Mouse (Mus musculus) megakaryocyte-erythroid progenitor cell, adult 5-6 weeks (primary cell): ENCODE results near the gene Cnp. TPM values are rescaled to one million over a fixed set of nuclear protein-coding genes. Genes with fewer than 3 reads are reported as not detected.
"Not testable (repeated sequence)": the region's sequence is repeated elsewhere in the genome, so short reads cannot be mapped to it uniquely, and the experiment has no call there.

Experiments
- ATAC-seq: replicated peaks from 2 replicates; pipeline ENCODE4 v1.8.0; 2016; ENCODE audit warnings: mild to moderate bottlenecking, inconsistent platforms; ENCODE audit not compliant: severe bottlenecking, poor library complexity, low FRiP score, low TSS enrichment
- total RNA-seq, 2 experiments: library from RNA; stranded (forward) in 1 of 2; stranded (reverse) in 1 of 2; fragments of 200-1000, 215-1000 nt in 1 of 2; fragments of >200 nt in 1 of 2; fragmentation: Nextera tagmentation in 1 of 2; gene quantifications; 2 replicates each; pipeline ENCODE4 v1.2.3; 2014 to 2017

Gene Cnp
- total RNA-seq, 2 experiments from 2014 or later = 44.2 to 57.0 TPM

DNA sequence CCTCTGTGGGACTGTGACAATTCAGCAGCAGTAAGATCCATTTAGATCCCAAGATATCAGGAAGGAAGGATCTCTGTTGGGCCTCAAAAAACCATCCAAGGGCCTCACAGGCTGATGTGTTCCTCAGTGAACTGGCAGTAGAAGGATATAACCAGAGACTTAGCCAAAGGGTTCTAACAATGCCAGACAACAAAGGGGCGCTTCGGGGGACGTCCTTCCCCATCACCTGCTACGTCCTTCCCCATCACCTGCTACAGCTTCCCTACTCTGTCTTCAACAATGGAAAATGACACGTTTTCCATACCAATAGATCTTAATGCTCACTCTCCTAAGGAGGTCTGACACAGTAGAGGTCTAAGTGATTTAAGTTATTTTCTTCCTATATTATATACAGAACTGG, 41.6 kb downstream of the Cnp start:
- ATAC-seq = no peak

GRCm38 (mm10) chr11:100616836-100617235, 42.1 kb downstream of the Cnp start:
- not testable (repeated sequence) for ATAC-seq

- no peak for ATAC-seq
Observed at GRCm38 (mm10) chr11:100617480-100617879, 42.8 kb downstream of the Cnp start.

- peak; percentile 64 for ATAC-seq
Observed at GRCm38 (mm10) chr11:100618761-100619484, 44.2 kb downstream of the Cnp start, which contains the start of gene Nkiras2. Nkiras2 (plus strand) TSS chr11:100619244.

- peak; percentile 86 for ATAC-seq
Observed at GRCm38 (mm10) chr11:100619485-100619975, 44.8 kb downstream of the Cnp start.

DNA sequence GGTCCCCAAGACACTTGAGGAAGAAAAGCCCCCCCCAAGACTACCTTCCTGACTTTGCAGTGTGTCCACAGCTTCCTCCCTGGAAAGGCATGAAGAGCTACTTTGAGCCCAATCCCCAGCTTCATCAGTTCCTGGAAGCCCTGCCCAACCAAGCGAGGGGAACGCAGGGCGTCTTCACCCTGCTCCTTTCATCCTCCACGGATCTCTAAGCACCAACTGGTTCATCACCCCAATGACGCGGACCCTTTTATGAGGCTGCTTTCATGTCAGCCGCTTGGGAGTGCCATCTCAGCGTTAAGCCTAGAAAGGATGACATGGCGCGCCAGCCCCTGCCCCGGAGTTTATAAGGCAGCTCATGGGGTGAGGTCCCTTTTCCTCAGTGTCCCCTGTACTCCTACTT, 45.3 kb downstream of the Cnp start, which contains the start of gene Dnajc7:
Gene Dnajc7, minus strand, starts transcription at position 187 of the 400 bp plus-strand sequence.
- ATAC-seq = no peak

- peak; percentile 69 for ATAC-seq
Observed at GRCm38 (mm10) chr11:100622714-100623113, 48.0 kb downstream of the Cnp start.

DNA sequence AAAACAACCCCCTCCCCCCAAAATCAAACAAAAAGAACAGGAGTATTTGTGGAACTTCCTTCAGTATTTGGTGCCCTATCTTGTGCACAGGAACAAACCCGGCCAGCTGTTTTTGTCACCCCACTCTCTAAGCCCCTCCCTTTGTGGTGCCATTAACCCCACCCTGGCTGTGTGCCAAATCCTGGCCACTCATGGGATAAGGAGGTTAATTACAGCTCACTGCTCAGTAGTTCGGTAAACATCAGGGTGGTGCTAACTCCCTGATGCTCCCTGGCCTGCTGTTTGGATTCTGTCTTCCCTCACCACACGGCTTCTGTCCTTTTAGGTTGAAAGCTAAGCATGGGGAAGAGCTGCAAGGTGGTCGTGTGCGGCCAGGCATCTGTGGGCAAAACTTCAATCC, 49.2 kb downstream of the Cnp start:
- no peak for ATAC-seq

DNA sequence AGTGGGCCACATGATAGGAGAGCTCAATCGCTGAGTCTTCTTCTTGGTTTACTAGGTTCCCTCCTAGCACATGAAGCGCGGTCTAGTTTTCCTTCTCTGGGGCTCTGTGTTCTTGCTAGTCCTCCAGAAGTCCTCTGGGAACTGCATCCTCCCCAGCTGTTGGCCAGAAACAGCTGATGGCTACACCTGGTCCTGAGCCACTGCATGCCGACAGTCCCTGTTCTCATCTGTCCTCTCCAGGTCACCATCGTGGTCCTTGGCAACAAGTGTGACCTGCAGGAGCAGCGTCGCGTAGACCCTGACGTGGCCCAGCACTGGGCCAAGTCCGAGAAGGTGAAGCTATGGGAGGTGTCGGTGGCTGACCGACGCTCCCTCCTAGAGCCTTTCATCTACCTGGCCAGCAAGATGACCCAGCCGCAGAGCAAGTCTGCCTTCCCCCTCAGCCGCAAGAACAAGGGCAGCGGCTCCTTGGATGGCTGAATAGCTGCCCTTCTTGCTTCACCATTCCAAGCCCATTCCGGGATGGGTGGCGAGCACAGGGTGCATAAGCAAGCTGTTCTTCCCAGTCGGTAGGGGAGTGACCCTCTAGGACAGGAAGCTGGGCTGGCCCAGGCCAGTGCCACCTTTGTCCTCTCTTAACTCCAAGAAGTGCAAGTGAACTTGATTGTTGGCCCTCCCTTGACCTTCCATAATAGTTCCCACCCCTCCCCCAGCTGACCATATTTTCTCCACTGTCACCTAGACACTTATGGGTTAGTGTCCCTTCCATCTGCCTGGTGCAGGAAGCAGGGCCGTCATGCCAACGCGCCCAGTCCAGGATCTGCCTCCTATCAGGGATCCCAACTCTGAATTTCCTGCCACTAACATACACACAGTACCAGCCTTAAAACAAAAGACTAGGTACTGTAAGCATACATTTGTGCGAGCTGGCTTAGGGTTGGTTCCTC, 51.3 kb downstream of the Cnp start:
- ATAC-seq = no peak

- peak; percentile 72 for ATAC-seq
Observed at GRCm38 (mm10) chr11:100626701-100627195, 52.0 kb downstream of the Cnp start.

GRCm38 (mm10) chr11:100628056-100628455, 53.4 kb downstream of the Cnp start:
- peak; percentile 41 for ATAC-seq

DNA sequence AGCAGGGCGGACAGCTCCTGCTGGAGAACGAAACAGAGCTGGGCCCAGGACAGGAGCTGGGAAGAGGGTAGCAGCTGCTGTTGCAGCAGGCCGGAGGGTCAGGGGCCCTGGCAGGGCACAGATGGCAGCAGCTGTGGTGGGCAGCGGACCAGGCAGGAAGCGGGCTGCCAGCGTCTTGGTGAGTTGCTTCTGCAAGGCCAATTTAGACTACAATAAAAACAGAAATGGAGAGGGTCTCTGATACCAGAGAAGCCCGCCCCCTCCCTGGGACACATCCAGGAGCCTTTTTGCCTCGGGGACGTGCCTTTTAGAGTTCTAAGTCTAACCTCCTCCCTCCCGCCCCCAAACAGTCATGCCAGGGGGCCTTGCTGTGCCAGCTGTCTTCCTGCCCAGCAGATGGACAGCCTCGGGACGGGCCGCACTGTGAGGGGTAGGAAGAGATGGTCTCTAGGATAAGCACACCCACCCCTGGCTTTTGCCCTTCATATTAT, 54.2 kb downstream of the Cnp start:
- no peak for ATAC-seq

- ATAC-seq = no peak
Observed at GRCm38 (mm10) chr11:100634530-100634929, 59.8 kb downstream of the Cnp start.

- peak; percentile 64 for ATAC-seq
Observed at GRCm38 (mm10) chr11:100640159-100640906, 65.6 kb downstream of the Cnp start.

Other genes with a start within 250 kb of the Cnp start
- gene Gast, start 240.5 kb upstream of the Cnp start, total RNA-seq (2014; fragmentation: Nextera tagmentation) = not detected in 2 replicates
- gene Gast, start 240.5 kb upstream of the Cnp start, total RNA-seq (2017) = not detected in 2 replicates
- not detected in 2 replicates for gene Hap1, start 218.8 kb upstream of the Cnp start, total RNA-seq (2014; fragmentation: Nextera tagmentation)
- gene Hap1, start 218.8 kb upstream of the Cnp start, total RNA-seq (2017) = not detected in 2 replicates
- gene Jup, start 177.1 kb upstream of the Cnp start, total RNA-seq (2014; fragmentation: Nextera tagmentation) = 0.40 and 0.81 TPM in 2 replicates
- 0.52 and 0.80 TPM in 2 replicates for gene Jup, start 177.1 kb upstream of the Cnp start, total RNA-seq (2017)
- 1.0 TPM in 1 of 2 replicates, not detected in the other for gene P3h4, start 160.1 kb upstream of the Cnp start, total RNA-seq (2014; fragmentation: Nextera tagmentation)
- gene P3h4, start 160.1 kb upstream of the Cnp start, total RNA-seq (2017) = 0.08 and 0.33 TPM in 2 replicates
- not detected in 2 replicates for gene Fkbp10, start 159.2 kb upstream of the Cnp start, total RNA-seq (2014; fragmentation: Nextera tagmentation)
- 0.53 TPM in 1 of 2 replicates, not detected in the other for gene Fkbp10, start 159.2 kb upstream of the Cnp start, total RNA-seq (2017)
- gene Nt5c3b, start 133.1 kb upstream of the Cnp start, total RNA-seq (2014; fragmentation: Nextera tagmentation) = 35.7 and 54.2 TPM in 2 replicates
- gene Nt5c3b, start 133.1 kb upstream of the Cnp start, total RNA-seq (2017) = 25.9 and 33.8 TPM in 2 replicates
- 2.6 TPM in 1 of 2 replicates, not detected in the other for gene Klhl10, start 133.0 kb upstream of the Cnp start, total RNA-seq (2014; fragmentation: Nextera tagmentation)
- 1.6 TPM in 1 of 2 replicates, not detected in the other for gene Klhl10, start 133.0 kb upstream of the Cnp start, total RNA-seq (2017)
- 10.8 and 14.8 TPM in 2 replicates for gene Klhl11, start 102.2 kb upstream of the Cnp start, total RNA-seq (2014; fragmentation: Nextera tagmentation)
- gene Klhl11, start 102.2 kb upstream of the Cnp start, total RNA-seq (2017) = 27.9 and 40.8 TPM in 2 replicates
- 99.9 and 114 TPM in 2 replicates for gene Acly, start 46.9 kb upstream of the Cnp start, total RNA-seq (2014; fragmentation: Nextera tagmentation)
- 90.6 and 112 TPM in 2 replicates for gene Acly, start 46.9 kb upstream of the Cnp start, total RNA-seq (2017)
- gene Ttc25, start 29.3 kb upstream of the Cnp start, total RNA-seq (2014; fragmentation: Nextera tagmentation) = not detected in 2 replicates
- gene Ttc25, start 29.3 kb upstream of the Cnp start, total RNA-seq (2017) = not detected in 2 replicates
- gene Nkiras2, start 44.3 kb downstream of the Cnp start, total RNA-seq (2014; fragmentation: Nextera tagmentation) = 14.2 and 14.9 TPM in 2 replicates
- 4.2 and 11.2 TPM in 2 replicates for gene Nkiras2, start 44.3 kb downstream of the Cnp start, total RNA-seq (2017)
- 133 and 176 TPM in 2 replicates for gene Dnajc7, start 45.3 kb downstream of the Cnp start, total RNA-seq (2014; fragmentation: Nextera tagmentation)
- gene Dnajc7, start 45.3 kb downstream of the Cnp start, total RNA-seq (2017) = 139 and 147 TPM in 2 replicates
- gene Zfp385c, start 117.6 kb downstream of the Cnp start, total RNA-seq (2014; fragmentation: Nextera tagmentation) = not detected in 2 replicates
- gene Zfp385c, start 117.6 kb downstream of the Cnp start, total RNA-seq (2017) = not detected in 2 replicates
- 14.2 and 16.4 TPM in 2 replicates for gene Dhx58, start 129.4 kb downstream of the Cnp start, total RNA-seq (2014; fragmentation: Nextera tagmentation)
- 11.8 and 12.9 TPM in 2 replicates for gene Dhx58, start 129.4 kb downstream of the Cnp start, total RNA-seq (2017)
- gene Kat2a, start 137.6 kb downstream of the Cnp start, total RNA-seq (2014; fragmentation: Nextera tagmentation) = 60.8 and 61.6 TPM in 2 replicates
- gene Kat2a, start 137.6 kb downstream of the Cnp start, total RNA-seq (2017) = 15.2 and 30.5 TPM in 2 replicates
- not detected in 2 replicates for gene Hspb9, start 138.9 kb downstream of the Cnp start, total RNA-seq (2014; fragmentation: Nextera tagmentation)
- gene Hspb9, start 138.9 kb downstream of the Cnp start, total RNA-seq (2017) = not detected in 2 replicates
- 77.5 and 147 TPM in 2 replicates for gene Rab5c, start 163.3 kb downstream of the Cnp start, total RNA-seq (2014; fragmentation: Nextera tagmentation)
- gene Rab5c, start 163.3 kb downstream of the Cnp start, total RNA-seq (2017) = 81.5 and 95.4 TPM in 2 replicates
- gene Kcnh4, start 185.0 kb downstream of the Cnp start, total RNA-seq (2014; fragmentation: Nextera tagmentation) = 0.57 TPM in 1 of 2 replicates, not detected in the other
- gene Kcnh4, start 185.0 kb downstream of the Cnp start, total RNA-seq (2017) = not detected in 2 replicates
- not detected in 2 replicates for gene Hcrt, start 188.0 kb downstream of the Cnp start, total RNA-seq (2014; fragmentation: Nextera tagmentation)
- gene Hcrt, start 188.0 kb downstream of the Cnp start, total RNA-seq (2017) = not detected in 2 replicates
- 1.5 and 8.0 TPM in 2 replicates for gene Ghdc, start 196.1 kb downstream of the Cnp start, total RNA-seq (2014; fragmentation: Nextera tagmentation)
- 1.3 and 1.7 TPM in 2 replicates for gene Ghdc, start 196.1 kb downstream of the Cnp start, total RNA-seq (2017)